Mouse (Mus musculus) liver, adult 2 months (tissue): ENCODE measurements at regions not wholly inside any gene's neighbourhood (a gene's known extent, or its start where the extent isn't known, plus 50 kb on each side); places are given as distances from the start of the nearest gene placed in this dataset.

ENCODE experiments used
- CTCF ChIP-seq: fragments of 200-500 bp; IDR thresholded peaks from 2 replicates; pipeline ENCODE4 v1.5.1; 2011; ENCODE audit warnings: low read depth, low read length, control low read depth
- POLR2A ChIP-seq: fragments of 200-500 bp; IDR thresholded peaks from 2 replicates; pipeline ENCODE4 v1.6.1; 2011; ENCODE audit warnings: low read length, control low read depth; ENCODE audit not compliant: insufficient read depth; ENCODE audit errors: extremely low read depth

DNA sequence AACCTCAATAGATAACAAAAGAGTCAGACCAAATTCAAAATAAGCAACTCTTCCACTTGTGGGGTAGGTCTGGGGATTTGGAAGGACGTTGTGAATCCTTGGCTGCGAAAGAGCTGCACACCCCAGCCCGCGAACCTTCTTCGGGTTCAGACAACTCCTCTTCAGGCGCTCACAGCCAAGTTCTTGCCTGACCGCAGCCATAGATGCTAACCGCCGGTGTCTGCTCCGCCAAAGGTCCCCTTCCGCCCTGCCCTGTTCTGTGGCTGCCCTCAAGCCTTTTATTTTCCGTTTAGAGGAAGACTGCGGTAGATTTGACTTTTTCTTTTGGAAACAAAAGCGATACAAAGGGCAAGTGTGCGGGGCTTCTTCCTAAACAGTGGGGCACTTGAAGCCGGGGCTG is 68.6 kb upstream of the Hnrnpk start:
- no peak for TF ChIP-seq POLR2A
- TF ChIP-seq CTCF: no peak
